Mouse (Mus musculus) layer of hippocampus, adult 2 months (tissue): ENCODE results near the gene Ckmt2. TPM values are rescaled to one million over a fixed set of nuclear protein-coding genes. Genes with fewer than 3 reads are reported as not detected.
A peak's percentile ranks its signal among the peaks of the same experiment; 100 is the strongest.

ENCODE experiments used
- DNase-seq, 2 experiments: peaks; one replicate each; pipeline ENCODE4 v3.0.0; 2022; ENCODE audit warnings: low spot score in 2 of 2
- H3K27ac ChIP-seq: fragments of 200-600 bp; 2 replicates; pipeline ENCODE4 v1.8.1; 2022
- H3K4me3 ChIP-seq: fragments of 200-600 bp; 2 replicates; pipeline ENCODE4 v1.8.1; 2022; ENCODE audit warnings: mild to moderate bottlenecking
- CTCF ChIP-seq: fragments of 200-600 bp; conservative IDR thresholded peaks from 2 replicates; pipeline ENCODE4 v1.8.1; 2022; ENCODE audit warnings: antibody characterized with exemption, mild to moderate bottlenecking, moderate library complexity
- total RNA-seq, 2 experiments: library from RNA; stranded (reverse); gene quantifications; 2 replicates each; pipeline ENCODE4 v1.2.3; 2021

Ckmt2 gene
- total RNA-seq, 2 experiments from 2014 or later, result 0.32 to 0.41 TPM

DNA sequence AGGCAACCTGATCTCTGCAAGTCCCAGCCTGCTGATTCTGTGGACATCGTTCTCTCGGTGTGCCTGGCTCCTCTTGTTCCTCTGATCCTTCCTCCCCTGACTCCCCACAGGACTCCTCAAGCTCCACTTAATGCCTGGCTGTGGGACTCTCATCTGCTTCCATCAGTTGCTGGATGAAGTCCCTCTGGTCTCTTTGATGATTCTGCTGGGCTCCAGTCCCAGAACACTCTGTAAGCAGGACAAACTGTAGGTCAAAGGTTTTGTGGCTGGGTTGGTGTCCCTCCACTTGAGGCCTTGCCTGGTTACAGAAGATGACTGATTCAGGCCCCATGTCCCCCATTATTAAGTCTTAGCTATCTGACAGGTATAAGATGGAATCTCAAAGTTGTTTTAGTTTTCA is 50.6 kb downstream of the Ckmt2 start:
- DNase-seq, result no peak
- Histone ChIP-seq H3K27ac (no peak overlapping the region), H3K4me3 (no peak overlapping the region)
- TF ChIP-seq CTCF, result no peak

DNA sequence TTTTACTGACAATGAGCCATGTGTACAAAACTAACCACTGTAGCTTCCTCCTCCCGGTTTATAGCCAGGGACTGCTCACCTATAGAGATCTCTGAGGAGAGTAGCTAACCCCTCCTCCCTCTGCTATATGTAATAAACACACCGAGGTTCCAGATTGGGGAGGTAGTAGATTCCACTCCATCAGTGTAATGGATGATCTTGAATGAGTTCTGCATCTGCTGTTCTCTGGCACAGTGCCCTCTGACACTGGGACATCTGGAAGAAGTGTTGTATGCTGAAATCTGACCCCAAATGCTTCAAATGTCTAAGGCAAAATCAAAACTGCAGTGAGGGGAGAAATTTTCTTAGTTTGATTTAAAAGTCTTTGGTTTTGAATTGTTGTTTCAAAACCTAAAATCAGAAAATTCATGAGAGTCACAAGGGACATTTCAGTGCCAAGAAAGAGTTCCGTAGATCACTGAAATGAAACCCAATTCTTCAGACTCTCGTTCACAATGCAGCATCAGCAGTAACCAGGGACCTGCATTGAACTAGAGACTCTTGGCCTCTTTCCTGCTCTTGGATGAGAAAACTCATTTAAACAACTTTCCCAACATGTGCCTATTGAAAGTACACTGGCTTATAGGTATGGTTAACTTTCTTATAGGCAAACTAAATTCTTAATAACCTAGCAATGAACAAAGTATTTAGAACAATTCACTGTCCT is 51.7 kb downstream of the Ckmt2 start:
- no peak for DNase-seq
- Histone ChIP-seq H3K27ac (no peak overlapping the region), H3K4me3 (no peak overlapping the region)
- TF ChIP-seq CTCF, result no peak

DNA sequence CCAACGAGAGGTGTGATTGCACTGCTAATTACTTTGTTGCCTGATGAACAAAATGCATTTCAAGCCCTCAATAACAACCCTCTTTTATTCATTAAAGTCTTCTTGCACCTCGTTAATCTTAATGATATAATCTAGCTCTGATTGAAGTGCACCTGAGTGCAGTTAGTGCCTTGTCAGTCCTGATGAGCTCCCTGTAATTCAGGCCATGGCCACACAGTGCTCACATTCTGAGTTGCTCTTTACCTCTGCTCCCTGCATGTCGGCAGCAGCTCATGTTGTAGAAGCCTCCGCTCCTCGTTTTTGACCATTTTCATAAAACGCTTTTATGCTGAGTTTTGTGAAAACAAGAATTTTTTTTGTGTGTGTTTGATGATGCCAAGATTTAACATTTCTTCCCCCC is 53.0 kb downstream of the Ckmt2 start:
- DNase-seq, result no peak
- TF ChIP-seq CTCF, result peak; percentile 52
- no peak overlapping the region for H3K4me3 ChIP-seq
- H3K27ac ChIP-seq, result no peak overlapping the region

DNA sequence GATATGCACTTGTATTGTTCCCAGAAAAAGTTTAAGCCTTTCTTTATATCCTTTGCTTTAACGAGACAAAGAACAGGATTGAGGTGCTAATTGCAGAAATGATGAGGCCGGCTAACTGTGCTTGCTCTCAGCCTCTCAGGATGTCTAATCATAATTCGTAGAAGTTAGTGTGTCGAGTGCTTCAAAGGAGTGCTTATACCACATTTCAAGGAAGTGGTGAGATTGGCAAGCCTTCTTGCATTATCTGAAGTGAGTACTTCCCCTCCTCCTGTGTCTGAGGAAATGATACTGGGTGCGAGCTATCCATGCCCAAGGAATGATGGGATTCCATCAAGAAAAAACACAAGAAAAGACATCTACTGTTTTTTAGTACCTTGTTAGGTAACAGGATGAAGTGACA is 62.0 kb downstream of the Ckmt2 start:
- Histone ChIP-seq H3K27ac (no peak overlapping the region), H3K4me3 (no peak overlapping the region)
- no peak for DNase-seq
- no peak for TF ChIP-seq CTCF

DNA sequence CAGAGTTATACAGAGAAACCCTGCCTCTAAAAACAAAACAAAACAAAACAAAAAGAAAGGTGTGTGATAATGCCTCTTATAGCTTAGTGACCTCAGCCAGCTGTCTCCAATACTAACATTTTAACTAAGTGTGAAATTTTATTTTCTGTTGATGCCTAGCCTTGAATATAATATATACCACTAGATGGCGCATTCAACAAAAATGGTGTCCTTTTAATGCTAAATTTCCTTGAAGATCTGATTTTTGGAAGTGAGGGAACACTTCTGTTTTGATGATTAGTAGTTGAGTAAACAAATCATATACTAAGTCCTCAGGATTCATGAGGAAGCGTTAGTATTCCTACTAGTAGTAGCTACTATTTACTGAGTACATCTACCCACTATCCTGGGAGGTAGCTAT is 67.2 kb downstream of the Ckmt2 start:
- H3K27ac ChIP-seq, result no peak overlapping the region
- DNase-seq, result no peak
- no peak overlapping the region for H3K4me3 ChIP-seq
- peak; percentile 83 for TF ChIP-seq CTCF

DNA sequence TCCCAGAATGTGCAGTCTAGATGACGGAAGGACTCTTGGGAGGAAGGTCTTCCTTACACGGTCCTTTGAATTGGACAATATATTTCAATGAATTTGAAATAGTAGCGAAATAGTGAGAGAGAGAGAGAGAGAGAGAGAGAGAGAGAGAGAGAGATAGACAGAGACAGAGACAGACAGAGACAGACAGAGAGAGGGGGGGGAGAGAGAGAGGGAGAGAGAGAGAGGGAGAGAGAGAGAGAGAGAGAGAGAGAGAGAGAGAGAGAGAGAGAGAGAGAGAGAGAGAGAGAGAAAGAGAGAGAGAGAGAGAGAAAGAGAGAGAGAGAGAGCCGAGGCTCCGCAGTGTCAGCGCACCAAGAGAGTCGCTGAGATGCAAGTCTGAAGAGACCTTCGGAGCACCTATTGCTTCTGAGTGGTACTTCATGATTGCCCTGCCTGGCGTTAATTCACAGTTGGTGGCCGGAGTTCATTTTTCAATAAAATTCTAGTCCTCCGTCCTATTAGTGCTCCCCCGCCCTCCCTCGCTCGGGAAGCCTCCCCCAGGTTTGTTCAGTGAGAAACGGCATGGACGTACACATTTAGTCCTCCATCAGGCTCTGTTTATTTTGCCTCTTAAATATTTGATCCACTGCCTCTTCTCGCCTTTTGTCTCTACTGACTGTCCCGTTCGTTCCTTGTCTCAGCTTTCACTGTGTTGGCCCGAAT is 68.7 kb downstream of the Ckmt2 start:
- H3K27ac ChIP-seq, result peak overlapping the region; percentile 99
- peak; percentile 8; the same call in 1 of the 2 replicates for TF ChIP-seq CTCF
- H3K4me3 ChIP-seq, result peak overlapping the region; percentile 83
- no peak for DNase-seq

DNA sequence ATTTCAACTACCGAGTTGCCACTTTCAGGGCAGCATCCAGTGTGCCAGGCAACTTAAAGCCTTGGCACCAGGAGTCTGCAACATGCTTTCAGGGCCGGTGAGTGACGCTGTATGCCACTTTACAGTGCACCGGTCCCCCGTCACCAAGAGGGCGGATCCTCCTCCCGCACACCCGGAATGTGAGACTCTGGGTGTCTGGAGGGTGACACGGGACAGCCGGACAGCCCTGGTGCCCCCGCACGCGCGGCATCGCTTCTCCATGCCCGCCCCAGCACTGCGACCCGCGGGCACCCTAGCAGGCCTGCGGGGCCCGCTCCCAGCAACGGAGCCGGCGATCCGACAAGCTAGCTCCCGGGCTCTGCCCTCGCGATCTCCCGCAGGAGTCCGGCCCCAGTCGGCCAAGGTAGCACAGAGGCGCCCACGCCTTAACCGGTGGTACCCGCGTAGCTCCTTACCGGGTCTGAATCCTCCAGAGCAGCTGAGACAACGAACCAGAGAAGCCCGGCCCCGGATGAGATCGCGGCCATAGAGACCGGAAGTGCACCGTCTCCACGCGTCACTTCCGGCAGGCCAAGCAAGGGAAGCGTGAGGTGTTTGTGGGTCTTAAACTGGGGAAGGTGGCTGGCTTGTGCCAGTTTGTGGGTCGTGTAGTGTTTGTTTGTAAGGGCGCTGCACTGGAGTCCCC is 69.4 kb downstream of the Ckmt2 start, which contains the start of gene Zcchc9:
TSS of gene Zcchc9 (minus strand) at position 551 of the 685 bp plus-strand sequence.
- peak; percentile 88 to 90 for DNase-seq
- TF ChIP-seq CTCF, result peak; percentile 66
- Histone ChIP-seq H3K4me3 (peak within 1 kb of the TSS; percentile 83), H3K27ac (peak within 1 kb of the TSS; percentile 99)

Other genes starting within 250 kb of the Ckmt2 start
- gene Acot12, start 135.4 kb downstream of the Ckmt2 start, total RNA-seq, result under 1 TPM; 0.49 to 0.61 TPM
- gene Zcchc9, start 69.2 kb downstream of the Ckmt2 start, total RNA-seq, result 10 to 100 TPM; 14.1 to 16.0 TPM